Mouse (Mus musculus): ENCODE results near the gene Pias3. TPM values are rescaled to one million over a fixed set of nuclear protein-coding genes. Genes with fewer than 3 reads are reported as not detected.
"Not testable (repeated sequence)": the region's sequence is repeated elsewhere in the genome, so short reads cannot be mapped to it uniquely, and the experiment has no call there.

The Pias3 gene
- total RNA-seq, 2 experiments from 2014 or later = 30.7 to 33.3 TPM

- no peak for DNase-seq (ENCODE audit: low spot score in 2 of 2)
Measured at GRCm38 (mm10) chr3:96727828-96728633, 31.8 kb downstream of the Pias3 start.

GRCm38 (mm10) chr3:96728634-96729402 lies 32.6 kb downstream of the Pias3 start:
- DNase-seq (ENCODE audit: low spot score in 2 of 2) = no peak

GRCm38 (mm10) chr3:96729403-96729784 lies 33.2 kb downstream of the Pias3 start:
- no peak for DNase-seq (ENCODE audit: low spot score in 2 of 2)

- DNase-seq (ENCODE audit: low spot score in 2 of 2) = no peak
Measured at GRCm38 (mm10) chr3:96730785-96731184, 34.6 kb downstream of the Pias3 start.

- DNase-seq (ENCODE audit: low spot score in 2 of 2) = no peak
Measured at GRCm38 (mm10) chr3:96733984-96734383, 37.8 kb downstream of the Pias3 start.

- DNase-seq (ENCODE audit: low spot score in 2 of 2) = no peak
Measured at GRCm38 (mm10) chr3:96735200-96735599, 39.0 kb downstream of the Pias3 start.

GRCm38 (mm10) chr3:96737013-96737740 lies 41.0 kb downstream of the Pias3 start:
- no peak for DNase-seq (ENCODE audit: low spot score in 2 of 2)

- no peak for DNase-seq (ENCODE audit: low spot score in 2 of 2)
Measured at GRCm38 (mm10) chr3:96737995-96738394, 41.8 kb downstream of the Pias3 start.

- not testable (repeated sequence) for DNase-seq (ENCODE audit: low spot score in 2 of 2)
Measured at GRCm38 (mm10) chr3:96740279-96740678, 44.1 kb downstream of the Pias3 start.

GRCm38 (mm10) chr3:96744348-96744747 lies 48.2 kb downstream of the Pias3 start:
- DNase-seq (ENCODE audit: low spot score in 2 of 2) = no peak

- no peak for DNase-seq (ENCODE audit: low spot score in 2 of 2)
Measured at GRCm38 (mm10) chr3:96746829-96747228, 50.6 kb downstream of the Pias3 start.

Other genes with a start within 250 kb of the Pias3 start
- not detected for gene BC107364, start 244.1 kb upstream of the Pias3 start, total RNA-seq (2021)
- 100 to 1,000 TPM; 283 to 297 TPM for gene Hfe2, start 171.2 kb upstream of the Pias3 start, total RNA-seq (2021)
- 100 to 1,000 TPM; 318 to 360 TPM for gene Txnip, start 138.4 kb upstream of the Pias3 start, total RNA-seq (2021)
- 1 to 10 TPM; 1.5 TPM for gene Gm16253, start 119.4 kb upstream of the Pias3 start, total RNA-seq (2021)
- gene Polr3gl, start 102.2 kb upstream of the Pias3 start, total RNA-seq (2021) = 10 to 100 TPM; 32.4 to 34.2 TPM
- gene Ankrd34a, start 99.7 kb upstream of the Pias3 start, total RNA-seq (2021) = 1 to 10 TPM; 1.9 TPM
- 10 to 100 TPM; 41.8 to 42.9 TPM for gene Lix1l, start 95.2 kb upstream of the Pias3 start, total RNA-seq (2021)
- gene Rbm8a, start 66.5 kb upstream of the Pias3 start, total RNA-seq (2021) = 10 to 100 TPM; 67.3 to 77.2 TPM
- 10 to 100 TPM; 28.8 to 30.8 TPM for gene Pex11b, start 61.0 kb upstream of the Pias3 start, total RNA-seq (2021)
- gene Gm42957, start 60.9 kb upstream of the Pias3 start, total RNA-seq (2021) = under 1 TPM; 0.31 to 0.61 TPM
- gene Itga10, start 50.8 kb upstream of the Pias3 start, total RNA-seq (2021) = 1 to 10 TPM; 5.6 to 6.8 TPM
- gene Ankrd35, start 26.3 kb upstream of the Pias3 start, total RNA-seq (2021) = 1 to 10 TPM; 2.0 to 2.6 TPM
- gene Nudt17, start 12.2 kb downstream of the Pias3 start, total RNA-seq (2021) = 1 to 10 TPM; 1.3 to 1.7 TPM
- gene Polr3c, start 31.2 kb downstream of the Pias3 start, total RNA-seq (2021) = 10 to 100 TPM; 23.6 to 24.5 TPM
- 10 to 100 TPM; 45.1 to 50.6 TPM for gene Rnf115, start 31.3 kb downstream of the Pias3 start, total RNA-seq (2021)
- gene Pdzk1, start 132.9 kb downstream of the Pias3 start, total RNA-seq (2021) = under 1 TPM in 1 of 2 experiments, not detected in 1; 0.21 TPM
- gene Cd160, start 133.0 kb downstream of the Pias3 start, total RNA-seq (2021) = not detected
- 1 to 10 TPM; 9.1 to 9.3 TPM for gene Gja5, start 208.3 kb downstream of the Pias3 start, total RNA-seq (2021)
- 10 to 100 TPM; 21.1 to 23.6 TPM for gene Gpr89, start 209.0 kb downstream of the Pias3 start, total RNA-seq (2021)
- gene Gja8, start 229.6 kb downstream of the Pias3 start, total RNA-seq (2021) = not detected

Measured in gastrocnemius, postnatal 4 days (tissue).